Mouse (Mus musculus): ENCODE data around the gene Gm29582. TPM values are rescaled to one million over a fixed set of nuclear protein-coding genes. Genes with fewer than 3 reads are reported as not detected.
"Not testable (repeated sequence)": the region's sequence is repeated elsewhere in the genome, so short reads cannot be mapped to it uniquely, and the experiment has no call there.

The Gm29582 gene
- not detected for total RNA-seq (2021)

- intact Hi-C loops (cut with DNase I); DNase-seq: not testable (repeated sequence)
Observed at GRCm38 (mm10) chrY:30738461-30738860, at the start of gene Gm29582. Gene Gm29582, minus strand, starts transcription at chrY:30738561.
